Mouse (Mus musculus): ENCODE data around the gene Gcgr.
A peak's percentile ranks its signal among the peaks of the same experiment; 100 is the strongest.
"Not testable (repeated sequence)": the region's sequence is repeated elsewhere in the genome, so short reads cannot be mapped to it uniquely, and the experiment has no call there.

Gcgr gene

DNA sequence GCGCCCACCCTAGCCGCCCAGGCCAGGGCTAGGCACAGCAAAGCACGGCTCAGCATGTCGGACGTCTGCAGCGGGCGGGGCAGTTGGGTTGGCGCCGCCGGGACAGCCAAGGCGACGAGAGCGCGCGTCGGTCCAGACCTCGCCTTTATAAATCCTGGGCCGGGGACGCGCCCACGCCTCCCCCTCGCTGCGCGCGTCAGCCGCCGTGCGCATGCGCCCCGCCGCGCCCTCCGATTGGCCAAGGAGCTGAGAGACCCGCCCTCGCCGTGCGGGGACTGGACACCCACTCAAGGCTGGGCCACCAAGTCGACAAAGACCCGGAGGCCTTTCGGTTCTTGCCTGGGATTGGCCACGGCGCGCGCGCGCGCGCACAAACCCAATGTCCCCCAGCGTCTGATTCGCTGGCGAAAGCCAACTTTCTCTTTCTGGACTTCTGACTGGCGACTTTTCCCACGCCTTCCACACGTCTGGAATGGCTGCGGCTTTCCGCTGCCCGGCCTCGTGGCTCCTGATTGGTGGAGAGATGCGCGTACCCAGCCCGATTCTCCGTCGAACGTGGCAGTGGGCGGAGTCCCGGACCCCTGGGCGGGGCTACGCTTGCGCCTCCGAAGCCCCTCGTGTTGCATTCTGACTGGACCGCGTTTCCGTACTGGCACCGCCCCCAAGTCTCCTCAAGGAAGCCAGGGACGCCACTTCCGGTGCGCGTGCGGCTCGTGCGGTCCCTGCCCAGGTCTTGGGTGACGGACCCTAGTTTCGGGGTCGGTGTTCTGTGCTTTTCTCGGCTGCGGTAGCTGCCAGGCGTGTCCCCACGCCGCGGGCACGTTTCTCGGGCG, 42.5 kb downstream of the Gcgr start, which contains the start of gene P4hb:
TSS of gene P4hb (minus strand) at position 502 of the 833 bp plus-strand sequence.
- DNase-seq = peak; percentile 100

- no peak for DNase-seq
Observed at GRCm38 (mm10) chr11:120573585-120574277, 43.2 kb downstream of the Gcgr start.

GRCm38 (mm10) chr11:120574278-120574600, 43.7 kb downstream of the Gcgr start:
- DNase-seq = no peak

DNA sequence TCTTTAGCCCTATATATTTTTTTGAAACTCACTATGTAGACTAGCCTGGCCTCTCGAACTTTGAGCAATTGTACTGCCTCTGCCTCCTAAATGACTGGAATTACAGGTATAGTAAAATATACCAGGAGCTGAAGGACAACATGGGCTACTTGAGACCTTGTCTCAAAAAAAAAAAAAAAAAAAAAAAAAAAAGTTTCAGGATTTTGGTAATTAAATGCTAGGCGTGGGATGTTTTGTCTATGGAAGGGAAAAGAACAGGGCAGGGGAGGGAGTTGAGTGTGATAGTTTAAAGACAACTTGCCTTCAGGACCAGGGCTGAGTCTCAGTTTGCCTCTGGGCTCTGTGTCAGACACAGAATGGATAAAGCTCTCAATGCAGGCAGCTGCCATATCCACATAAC, 44.5 kb downstream of the Gcgr start:
- no peak for DNase-seq

- DNase-seq = no peak
Observed at GRCm38 (mm10) chr11:120575940-120576339, 45.4 kb downstream of the Gcgr start.

GRCm38 (mm10) chr11:120576365-120576981, 46.0 kb downstream of the Gcgr start:
- peak; percentile 82 for DNase-seq

DNA sequence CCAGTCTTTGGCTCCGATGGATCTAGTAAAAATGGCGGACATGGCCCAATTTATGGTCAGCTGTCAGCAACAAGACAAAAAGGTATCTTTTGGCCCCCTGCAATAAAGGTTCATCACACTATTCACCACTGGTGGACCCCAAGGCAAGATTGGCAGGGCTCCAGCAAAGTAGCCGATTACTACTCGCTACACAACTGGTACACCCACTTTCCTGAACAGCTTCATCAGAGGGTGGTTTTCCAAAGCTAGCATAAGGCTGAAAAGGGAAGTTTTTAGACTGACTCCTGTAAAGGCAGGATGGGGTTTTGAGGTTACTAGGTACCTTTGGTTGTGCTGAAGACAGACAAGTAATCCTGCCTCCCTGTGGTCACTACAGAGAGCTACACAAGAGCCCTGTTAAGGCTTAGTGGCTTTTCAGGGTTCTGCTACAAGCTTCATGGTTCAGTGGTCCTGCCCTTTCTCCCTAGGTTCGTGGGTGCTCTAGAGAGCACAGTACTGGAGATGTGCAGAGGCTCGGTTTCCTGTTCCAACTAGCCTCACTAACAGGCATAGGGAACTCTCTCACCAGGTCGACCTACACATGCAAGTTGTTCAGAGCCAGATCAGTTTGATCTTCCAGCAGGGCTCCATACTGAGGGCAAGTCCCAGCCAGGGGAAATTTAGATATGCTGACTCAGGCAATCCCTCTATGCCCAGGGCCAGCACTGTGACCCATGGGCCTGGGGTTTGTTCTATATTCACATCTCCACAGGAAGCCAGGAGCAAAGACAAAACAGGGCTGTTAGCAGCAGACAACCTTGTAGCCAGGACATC, 46.9 kb downstream of the Gcgr start:
- peak; percentile 69 for DNase-seq

DNA sequence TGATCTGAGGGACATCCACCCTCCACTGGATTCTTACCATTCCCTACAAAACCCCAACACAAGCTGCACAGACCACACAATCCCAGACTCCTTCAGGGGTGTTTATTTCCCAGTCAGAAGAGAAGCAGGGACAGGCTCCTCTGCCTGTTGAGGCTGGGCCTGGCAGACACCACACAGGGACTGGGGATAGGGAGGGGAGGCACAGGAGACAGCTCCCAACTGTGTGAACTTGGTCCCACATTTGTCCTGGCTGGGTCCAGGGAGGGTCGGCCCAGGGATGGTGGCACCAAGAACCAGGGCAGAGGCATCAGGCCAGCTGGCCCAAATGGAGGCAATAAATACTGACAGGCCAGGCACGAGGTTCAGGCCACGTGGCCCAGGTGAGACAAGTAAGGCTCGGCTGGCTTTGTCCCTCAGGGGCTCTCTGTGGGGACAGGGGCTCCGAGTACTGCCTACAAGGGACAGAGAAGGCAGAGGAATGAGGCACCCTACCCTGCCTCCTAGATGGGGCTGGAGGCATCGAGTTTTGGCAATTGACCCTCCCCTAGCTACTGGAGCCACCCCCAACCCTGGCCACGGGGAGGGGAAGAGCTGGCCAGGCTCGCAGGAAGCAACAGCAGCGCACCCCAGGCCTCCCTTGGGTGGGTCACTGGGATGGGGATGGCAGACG, 47.7 kb downstream of the Gcgr start:
- peak; percentile 27 for DNase-seq

- peak; percentile 27 for DNase-seq
Observed at GRCm38 (mm10) chr11:120578694-120579243, 48.3 kb downstream of the Gcgr start.

DNA sequence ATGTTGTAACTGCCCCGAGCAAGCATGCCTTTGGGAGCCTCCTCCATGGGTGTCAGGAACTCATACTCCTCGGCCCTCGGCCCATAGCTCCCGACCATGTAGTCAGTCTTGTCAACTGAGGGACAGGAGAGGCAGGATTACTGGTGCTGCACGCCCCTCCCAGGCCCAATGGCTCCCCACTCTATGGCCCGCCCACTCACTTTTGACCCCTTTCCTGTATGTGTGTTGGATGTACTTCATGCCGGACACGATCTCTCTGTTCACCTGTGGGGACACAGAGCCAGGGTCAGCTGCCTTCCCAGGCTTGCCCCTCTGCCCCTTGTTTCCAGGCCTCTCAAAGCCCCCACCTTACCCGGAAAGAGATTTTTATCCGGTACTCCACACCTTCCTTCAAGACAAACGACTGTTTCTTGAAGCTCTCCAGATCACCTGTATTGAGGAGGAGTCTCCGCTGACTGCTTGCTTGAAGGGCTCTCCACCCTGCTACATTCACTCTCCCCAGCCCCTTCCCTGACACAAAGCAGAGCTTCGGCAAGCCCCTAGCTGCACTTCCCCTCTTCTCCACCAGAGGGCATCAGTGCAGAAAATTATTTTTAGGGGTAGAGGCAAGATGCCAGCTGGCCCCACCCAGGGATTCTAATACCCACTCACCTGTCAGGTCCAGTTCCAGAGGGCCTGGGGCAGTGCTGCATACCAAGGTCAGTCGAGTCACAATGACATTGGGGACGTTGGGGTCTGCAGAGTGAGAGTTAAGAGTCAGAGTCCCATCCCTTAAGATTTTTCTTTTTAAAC, 49.0 kb downstream of the Gcgr start:
- DNase-seq = peak; percentile 72

DNA sequence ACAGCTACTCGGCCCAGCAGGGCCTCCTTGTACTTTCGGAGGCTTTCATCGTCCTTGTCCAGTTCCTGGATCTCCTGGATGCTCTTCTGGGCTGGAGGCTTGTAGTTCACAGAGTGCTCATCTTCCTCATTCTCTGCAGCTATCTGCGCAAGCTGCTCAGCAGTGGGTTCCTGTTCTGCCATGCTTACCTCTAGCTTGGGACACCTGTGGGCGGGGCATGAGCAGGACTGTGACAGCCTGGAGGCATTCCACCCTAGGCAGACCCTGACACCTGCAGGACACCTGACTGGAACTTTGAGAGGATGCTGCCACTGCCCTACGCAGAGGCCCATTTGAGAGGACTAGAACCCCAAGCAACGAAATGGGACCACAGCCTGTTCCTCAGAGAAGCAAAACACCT, 49.7 kb downstream of the Gcgr start:
- DNase-seq = peak; percentile 49

DNA sequence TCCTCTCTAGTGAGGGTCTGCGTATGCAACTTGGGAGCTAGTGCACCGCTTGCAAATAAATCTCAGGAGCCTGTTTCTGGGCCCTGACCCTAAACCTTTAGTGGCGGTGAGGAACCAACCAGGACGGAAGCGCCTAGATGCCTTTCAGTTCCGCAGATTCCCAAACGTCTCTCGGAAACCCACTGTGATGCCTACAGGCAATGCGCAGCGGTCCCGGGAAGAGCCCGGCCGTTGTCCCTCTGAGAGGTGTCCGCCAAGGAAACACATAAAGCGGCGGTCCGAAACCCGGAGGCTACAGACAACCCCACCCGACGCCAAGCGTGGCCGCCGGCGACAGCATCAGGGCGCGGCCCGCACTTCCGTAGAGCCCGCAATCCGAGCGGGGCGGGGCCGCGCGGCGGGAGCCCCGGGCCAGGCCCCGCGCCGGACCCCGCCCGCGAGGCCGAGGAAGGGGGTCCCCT, 50.4 kb downstream of the Gcgr start:
- DNase-seq = peak; percentile 64

DNA sequence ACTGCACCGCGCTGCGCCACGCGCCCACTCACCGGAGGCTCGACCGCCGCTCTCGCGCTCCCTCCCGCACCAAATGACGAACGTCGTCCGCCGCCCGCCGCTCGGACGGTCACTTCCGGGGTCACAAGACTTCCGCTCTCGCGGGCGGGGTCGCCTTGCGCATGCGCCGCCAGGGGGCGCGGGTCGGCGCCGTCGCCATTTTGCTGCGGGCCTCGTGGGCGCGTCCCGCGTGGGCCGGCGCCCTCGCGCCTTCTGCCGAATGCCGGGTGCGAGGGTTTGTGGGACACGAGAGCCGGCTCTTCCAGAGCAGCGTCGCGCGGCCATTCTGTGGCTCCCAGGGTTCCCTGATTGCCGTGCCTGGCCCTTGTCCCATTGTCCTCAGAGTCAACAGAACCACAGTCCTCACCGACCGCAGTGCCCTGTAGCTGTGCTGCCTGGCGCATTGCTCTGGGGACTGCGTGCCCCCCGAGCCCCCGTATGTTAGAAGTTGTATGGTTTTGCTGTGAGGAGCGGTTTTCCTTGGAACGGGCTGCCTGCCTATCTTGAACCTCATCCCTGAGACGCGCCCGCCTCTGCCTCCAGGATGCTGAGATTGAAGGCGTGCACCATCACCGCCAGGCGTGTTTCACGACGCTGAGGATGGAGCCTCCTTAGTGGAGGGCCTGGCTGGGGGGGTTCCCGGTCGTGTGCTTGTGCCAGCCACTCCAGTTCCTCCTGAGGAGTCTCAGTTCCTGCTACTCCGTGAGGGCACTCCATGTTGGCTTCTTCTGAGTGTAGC, 51.2 kb downstream of the Gcgr start, which contains the start of gene Arhgdia:
TSS of gene Arhgdia (minus strand) at position 135 of the 778 bp plus-strand sequence.
- peak; percentile 94 for DNase-seq

DNA sequence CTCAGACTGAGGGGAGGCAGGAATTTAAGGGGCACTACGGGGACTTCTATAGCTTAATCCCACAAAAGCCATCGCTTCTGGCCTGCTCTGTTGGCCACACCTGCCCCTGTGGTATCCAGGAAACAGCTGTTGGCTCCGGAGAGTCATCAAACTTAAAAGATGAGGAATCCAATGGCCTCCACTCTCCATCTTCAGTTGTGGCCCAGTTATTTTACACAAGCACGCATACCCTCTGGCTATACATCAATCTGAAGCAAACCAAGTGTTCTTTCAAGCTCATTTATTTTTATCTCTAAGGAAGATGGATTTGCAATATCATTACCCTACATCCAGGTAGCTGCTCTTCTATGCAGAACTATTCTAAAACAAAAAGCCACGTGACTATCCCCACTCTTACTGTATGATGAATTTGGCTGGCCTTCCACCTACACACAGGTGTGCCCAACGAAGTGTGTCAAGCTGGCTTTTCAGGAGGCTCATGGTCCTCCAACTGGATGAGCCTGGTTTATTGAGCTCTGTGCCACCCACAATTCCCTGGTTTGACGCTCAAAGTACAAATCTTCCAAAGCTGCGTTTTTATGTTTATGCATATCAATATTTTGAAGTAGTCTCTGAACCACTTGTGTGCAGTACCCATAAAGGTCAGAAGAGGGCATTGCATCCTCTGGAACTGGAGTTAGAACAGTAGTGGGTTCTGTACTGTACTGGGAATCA, 51.9 kb downstream of the Gcgr start:
- DNase-seq = peak; percentile 54

- DNase-seq = not testable (repeated sequence)
Observed at GRCm38 (mm10) chr11:120582982-120583293, 52.4 kb downstream of the Gcgr start.

DNA sequence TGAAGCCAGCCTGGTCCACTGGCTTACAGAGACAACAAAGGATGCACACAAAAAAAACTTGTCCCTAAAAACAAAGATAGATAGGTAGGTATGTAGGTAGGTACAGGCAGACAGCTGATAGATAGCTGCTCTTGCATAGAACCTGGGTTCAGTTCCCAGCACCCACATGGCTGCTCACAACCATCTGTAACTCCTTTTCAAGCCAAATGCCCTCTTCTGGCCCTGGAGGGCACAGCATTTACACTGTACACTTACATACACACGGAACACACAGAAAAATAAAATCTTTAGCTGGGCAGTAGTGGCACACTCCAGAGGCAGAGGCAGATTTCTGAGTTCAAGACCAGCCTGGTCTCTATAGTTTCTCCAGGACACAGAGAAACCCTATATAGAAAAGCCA, 53.4 kb downstream of the Gcgr start:
- DNase-seq = no peak

- no peak for DNase-seq
Observed at GRCm38 (mm10) chr11:120588531-120588930, 58.0 kb downstream of the Gcgr start.

Data from kidney, postnatal 14 days (tissue).